Mouse (Mus musculus): ENCODE data around the gene Dhodh.

DNA sequence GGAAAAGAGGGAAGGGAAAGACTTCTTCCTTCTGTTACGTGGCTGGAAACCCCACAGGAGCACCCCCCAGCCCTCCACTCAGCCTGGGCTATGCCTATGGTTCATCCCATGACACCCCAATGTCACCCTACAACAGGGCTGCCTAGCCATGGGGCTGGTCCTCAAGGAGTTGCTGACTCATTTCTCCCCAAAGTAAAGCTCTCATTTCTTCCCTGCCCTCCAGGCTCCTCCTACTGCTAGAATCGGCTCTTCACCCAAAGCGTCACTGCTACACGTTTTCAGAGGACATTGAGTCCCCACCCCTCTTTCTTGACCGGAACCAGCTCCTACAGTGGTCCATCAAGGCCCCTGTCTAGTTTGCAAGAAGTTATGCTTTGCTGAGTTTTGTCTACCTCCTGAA, 66.3 kb downstream of the Dhodh start:
- TF ChIP-seq CTCF (IDR thresholded peaks at IDR 0.05; ENCODE audit: control insufficient read depth, insufficient read depth, low read length) (no peak), POLR2A (IDR thresholded peaks at IDR 0.05; ENCODE audit: borderline replicate concordance, control insufficient read depth, low read depth, low read length) (no peak)
